Mouse (Mus musculus) ovary, postnatal 14 days (tissue): ENCODE results near the gene Ormdl3.
A peak's percentile ranks its signal among the peaks of the same experiment; 100 is the strongest.
"Not testable (repeated sequence)": the region's sequence is repeated elsewhere in the genome, so short reads cannot be mapped to it uniquely, and the experiment has no call there.

Experiments
- DNase-seq: peaks from one replicate; pipeline ENCODE4 v3.0.0; 2022; ENCODE audit warnings: low spot score

Gene Ormdl3

GRCm38 (mm10) chr11:98586892-98587563, at the start of gene Ormdl3:
TSS of gene Ormdl3 (minus strand) at chr11:98587368.
- DNase-seq: peak; percentile 96

DNA sequence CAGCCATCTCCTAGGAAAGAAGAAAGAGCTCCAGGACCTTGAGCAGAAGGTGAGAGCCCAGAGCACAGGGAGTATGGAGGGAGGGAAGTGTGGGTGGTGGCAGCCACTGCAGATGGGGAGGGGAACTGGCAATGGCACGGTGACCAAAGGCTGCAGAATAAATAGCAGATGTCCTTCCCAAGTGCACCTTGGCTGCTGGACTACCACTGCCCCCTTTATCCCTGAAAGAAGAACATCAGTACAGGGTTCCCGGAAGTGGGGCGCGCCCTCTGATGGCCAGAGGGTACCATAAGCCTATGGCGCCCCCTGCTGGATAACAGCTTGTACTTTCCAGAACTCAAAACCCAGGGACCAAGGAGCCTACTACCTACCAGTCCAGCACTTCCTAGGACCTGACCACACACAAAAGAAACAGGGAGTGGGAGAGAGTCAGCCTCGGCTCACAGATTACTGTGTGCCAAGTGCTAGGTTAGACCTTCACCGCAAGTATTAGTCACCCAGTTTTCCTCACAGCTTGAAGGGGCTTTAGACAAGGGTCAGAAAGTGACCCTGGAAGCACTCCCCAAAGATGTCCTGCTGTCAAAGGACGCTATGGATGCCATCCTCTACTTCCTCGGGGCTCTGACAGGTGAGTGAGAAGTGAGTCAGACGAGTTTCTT, 48.3 kb upstream of the Ormdl3 start:
- peak; percentile 24 for DNase-seq

GRCm38 (mm10) chr11:98630646-98631045, 43.5 kb upstream of the Ormdl3 start:
- no peak for DNase-seq

- no peak for DNase-seq
These were observed 41.5 kb upstream of the Ormdl3 start for GRCm38 (mm10) chr11:98628706-98629105.

DNA sequence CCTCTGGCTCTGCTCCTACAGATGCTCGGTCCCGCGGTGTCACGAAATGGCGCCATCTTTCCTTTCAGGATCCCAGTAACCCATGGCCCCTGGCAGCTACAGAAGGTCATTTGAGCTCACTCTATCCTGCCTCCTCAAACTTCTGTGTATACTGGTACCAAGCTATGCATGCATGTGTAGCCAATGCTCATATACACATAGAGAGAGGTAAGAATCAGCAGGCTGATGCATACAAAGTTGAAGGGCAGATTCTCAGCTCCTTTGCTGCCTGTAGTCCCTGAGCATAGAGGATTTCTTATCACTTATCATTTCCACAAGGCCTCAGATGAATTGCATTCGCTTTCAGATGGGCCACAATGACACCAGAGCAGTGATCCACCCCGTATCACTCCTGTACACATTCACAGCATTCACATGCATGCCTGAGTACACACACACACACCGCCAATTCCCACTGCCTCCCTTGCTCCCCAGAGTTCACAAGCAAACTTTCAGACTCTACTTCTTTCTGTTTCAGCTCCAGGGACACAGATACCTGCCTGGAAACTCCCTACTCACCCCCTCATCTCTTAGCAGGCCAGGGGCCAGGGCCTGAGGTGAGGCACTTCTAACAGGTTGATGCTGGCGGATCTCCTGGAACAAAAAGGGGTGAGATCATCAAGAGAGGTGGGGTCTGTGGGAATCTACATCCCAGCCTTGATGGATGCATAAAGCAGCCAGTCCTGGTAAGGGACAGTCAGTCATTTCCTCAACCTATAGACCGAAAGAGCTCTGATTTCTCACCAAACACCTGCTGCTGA, 38.6 kb upstream of the Ormdl3 start, which contains the start of the genes Gm12355 and Gsdma3:
TSS of gene Gm12355 (minus strand) at position 51 of the 800 bp plus-strand sequence.
TSS of gene Gsdma3 (plus strand) at position 750 of the 800 bp plus-strand sequence.
- DNase-seq: no peak

- DNase-seq: not testable (repeated sequence)
These were observed 37.2 kb upstream of the Ormdl3 start for GRCm38 (mm10) chr11:98624381-98624780.

- not testable (repeated sequence) for DNase-seq
These were observed 36.8 kb upstream of the Ormdl3 start for GRCm38 (mm10) chr11:98623981-98624380.

DNA sequence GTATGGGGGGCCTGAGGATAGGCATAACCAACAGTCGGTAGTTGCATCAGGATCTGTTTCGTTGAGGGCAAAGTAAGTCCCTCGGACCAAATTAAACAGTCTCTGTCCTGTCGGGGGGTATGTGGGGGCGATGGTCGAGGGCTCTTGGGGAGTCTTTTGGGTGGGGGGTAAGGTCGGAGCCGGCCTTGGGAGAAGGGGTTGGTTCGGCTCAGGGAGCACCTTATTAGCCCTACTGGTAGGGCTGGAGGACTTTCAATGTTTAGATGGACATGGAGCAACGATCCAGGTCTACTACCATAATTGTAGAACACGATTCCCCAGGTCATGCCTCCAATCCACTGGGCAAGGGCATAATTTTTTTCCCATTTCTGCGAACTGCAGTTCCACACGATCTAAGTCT, 33.6 kb upstream of the Ormdl3 start:
- no peak for DNase-seq

DNA sequence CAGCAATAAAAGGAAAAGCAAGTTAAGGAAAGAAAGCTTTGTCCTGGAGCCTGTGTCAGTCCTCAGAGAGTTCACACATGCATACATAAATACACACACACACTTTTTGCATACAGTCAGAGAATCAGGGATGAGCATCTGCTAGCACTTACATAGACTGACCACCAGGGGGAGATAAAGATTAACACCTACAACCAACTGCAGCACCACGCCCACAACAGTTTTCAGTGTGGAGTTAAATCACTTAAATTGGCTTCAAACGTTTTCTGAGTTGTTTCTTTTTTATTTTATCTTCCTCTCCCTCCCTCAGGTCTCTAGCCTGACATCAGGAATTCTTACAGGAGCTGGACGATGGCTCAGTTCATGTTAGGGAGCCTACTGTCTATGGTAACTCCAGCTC, 19.6 kb upstream of the Ormdl3 start:
- no peak for DNase-seq

DNA sequence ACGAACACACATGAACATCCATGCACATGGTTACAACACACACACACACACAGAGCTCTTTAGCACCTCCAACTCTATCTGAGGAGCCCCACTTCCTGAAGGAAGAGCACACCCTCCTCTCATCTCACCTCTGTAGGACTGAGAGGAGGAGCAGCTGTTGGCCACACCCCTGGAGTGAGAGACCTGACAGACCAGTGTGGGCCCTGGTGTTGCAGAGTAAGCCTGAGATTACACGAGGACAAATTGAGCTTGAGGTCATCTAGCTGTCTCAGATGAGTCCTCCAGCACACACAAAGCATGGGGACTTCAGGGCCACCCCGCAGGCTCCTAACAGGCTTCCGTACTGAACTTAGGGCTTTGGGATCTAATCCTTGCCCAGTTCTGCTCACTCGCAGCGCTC, 17.7 kb upstream of the Ormdl3 start:
- DNase-seq: not testable (repeated sequence)

- no peak for DNase-seq
These were observed 16.8 kb upstream of the Ormdl3 start for GRCm38 (mm10) chr11:98603953-98604352.

DNA sequence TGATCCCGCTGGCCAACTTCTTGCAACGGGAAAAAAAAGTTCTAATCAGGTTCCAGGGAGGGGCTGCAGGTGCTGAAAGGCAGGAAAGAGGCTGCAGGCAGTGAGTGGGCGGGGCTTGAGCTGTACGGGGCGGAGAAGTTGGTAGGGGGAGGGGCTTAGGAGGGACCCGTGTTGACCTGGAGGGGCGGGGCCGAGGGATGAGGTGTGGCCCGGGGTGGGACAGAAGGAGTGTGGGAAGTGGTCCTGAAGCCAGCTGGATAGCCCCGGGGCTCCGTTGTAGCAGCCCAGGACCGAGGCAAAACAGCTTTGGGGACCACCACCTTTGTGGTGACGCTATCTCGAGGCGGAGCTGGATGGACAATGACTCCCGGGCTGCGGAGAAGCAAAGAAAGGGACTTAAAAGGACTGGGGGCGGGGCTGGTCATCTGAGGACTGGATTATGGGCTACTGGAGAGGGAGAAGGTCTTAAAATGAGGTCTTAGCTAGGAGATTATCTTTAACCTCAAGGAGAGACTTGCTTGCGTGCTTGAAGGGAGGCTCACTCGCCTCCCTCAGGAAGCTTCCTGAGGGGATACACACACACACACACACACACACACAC, 15.0 kb upstream of the Ormdl3 start:
- no peak for DNase-seq

- no peak for DNase-seq
These were observed 12.1 kb upstream of the Ormdl3 start for GRCm38 (mm10) chr11:98599291-98599690.

GRCm38 (mm10) chr11:98598851-98599290, 11.7 kb upstream of the Ormdl3 start:
- DNase-seq: no peak

- DNase-seq: no peak
These were observed 10.8 kb upstream of the Ormdl3 start, which contains the start of gene Lrrc3c for GRCm38 (mm10) chr11:98597991-98598390. TSS of gene Lrrc3c (plus strand) at chr11:98598291.

DNA sequence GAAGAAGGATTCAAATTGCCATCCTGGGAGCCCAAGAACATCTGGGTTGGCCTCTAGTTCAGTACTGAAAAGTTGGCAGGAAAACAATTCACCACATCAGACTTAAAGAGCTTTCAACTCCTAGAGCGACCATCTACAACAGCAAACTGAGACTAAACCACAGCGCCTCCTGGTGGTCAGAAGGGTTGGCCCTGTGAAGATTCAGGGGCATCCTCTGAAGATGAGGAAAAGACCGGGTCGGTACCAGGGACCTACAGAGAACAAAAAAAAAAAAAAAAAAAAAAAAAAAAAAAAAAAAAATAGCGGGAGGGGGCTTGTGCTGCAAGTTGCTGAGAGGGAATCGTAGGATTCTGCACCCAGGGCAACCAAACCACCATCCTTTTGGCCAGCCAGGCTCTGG, 10.2 kb upstream of the Ormdl3 start:
- DNase-seq: peak; percentile 62

GRCm38 (mm10) chr11:98595955-98596354, 8.8 kb upstream of the Ormdl3 start:
- DNase-seq: no peak

- no peak for DNase-seq
These were observed 8.3 kb upstream of the Ormdl3 start for GRCm38 (mm10) chr11:98595473-98595872.

DNA sequence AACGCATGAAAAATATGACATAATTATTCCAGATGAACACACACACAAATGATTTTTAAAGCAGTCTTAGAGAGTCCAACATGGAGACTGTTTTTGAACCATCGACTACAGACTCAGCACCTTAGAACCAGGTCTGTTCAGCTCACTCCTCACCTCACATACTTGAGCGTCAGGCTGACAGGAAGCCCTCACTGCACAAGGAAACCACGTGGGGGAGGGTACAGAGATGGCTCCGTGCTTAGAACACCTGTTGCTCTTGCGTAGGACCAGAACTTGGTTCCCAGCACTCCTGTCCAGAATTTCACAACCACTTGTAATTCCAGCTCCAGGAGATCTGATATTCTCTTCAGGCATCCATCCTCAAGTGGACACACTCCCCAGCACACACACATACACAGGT, 7.9 kb upstream of the Ormdl3 start:
- DNase-seq: no peak

DNA sequence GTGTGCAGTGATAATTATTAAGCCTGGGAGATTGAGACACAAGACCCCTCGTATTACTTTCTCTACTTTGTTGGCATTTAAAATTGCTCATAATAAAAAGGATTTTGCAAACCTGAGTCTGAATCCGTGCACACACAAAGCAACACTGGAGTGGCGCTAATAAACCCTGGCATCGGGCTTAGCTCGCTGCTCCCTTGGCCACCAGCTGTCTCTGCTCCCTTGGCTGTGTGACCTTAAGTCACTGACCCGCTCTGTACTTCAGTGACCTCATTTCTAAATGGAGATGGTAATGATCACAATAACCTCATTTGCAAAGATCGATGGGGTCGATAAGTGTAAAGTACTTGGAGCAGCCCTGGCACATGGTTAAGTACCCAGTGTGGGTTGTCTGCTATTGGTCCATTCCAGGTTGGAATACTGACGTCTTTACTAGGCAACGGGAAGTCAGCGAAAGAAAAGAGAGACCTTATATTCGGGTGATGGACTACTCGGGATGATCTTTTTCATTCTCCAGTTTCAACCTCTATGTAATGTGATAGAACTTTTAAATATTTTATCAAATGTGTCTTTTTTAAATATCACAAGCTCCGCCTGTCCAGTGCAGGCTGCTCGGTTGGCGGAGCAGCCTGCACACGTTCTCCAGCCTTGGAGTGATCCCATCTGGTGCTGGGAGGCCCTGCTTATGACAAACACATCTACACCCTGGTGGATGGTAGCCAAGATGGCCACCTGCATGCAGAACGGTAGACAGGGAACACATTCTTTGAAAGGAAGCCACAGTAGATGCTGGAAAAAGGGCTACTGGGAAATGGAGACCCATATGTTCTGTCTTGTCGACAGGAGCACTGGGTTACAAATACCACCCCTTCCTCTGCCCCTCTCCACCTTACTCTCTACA, 3.6 kb upstream of the Ormdl3 start:
- no peak for DNase-seq

- no peak for DNase-seq
These were observed 2.1 kb upstream of the Ormdl3 start for GRCm38 (mm10) chr11:98589306-98589705.
